Mouse (Mus musculus) hematopoietic stem cell, adult 5-6 weeks (primary cell): ENCODE results near the gene Dnajc6. TPM values are rescaled to one million over a fixed set of nuclear protein-coding genes. Genes with fewer than 3 reads are reported as not detected.
A peak's percentile ranks its signal among the peaks of the same experiment; 100 is the strongest.

ENCODE experiments used
- ATAC-seq, 2 experiments: fragments of 125-278 bp in 1 of 2; replicated peaks in 1 of 2; 2 replicates each; pipeline ENCODE4 v1.8.0; 2016 to 2017; ENCODE audit warnings: inconsistent platforms in 2 of 2, mild to moderate bottlenecking in 2 of 2, moderate number of reproducible peaks in 2 of 2, low read depth in 1 of 2, moderate TSS enrichment in 1 of 2; ENCODE audit not compliant: low FRiP score in 2 of 2, poor library complexity in 2 of 2, severe bottlenecking in 2 of 2, insufficient read depth in 1 of 2, low TSS enrichment in 1 of 2
- total RNA-seq: library from RNA; stranded (forward); fragments of 172-1452, 232-1000 nt; gene quantifications from 2 replicates; pipeline ENCODE4 v1.2.3, GENCODE M21; 2017

The Dnajc6 gene
- total RNA-seq, 1 experiment from 2014 or later = 42.5 TPM

- no peak for ATAC-seq
Measured at GRCm38 (mm10) chr4:101585455-101586184, 89.2 kb downstream of the Dnajc6 start.

GRCm38 (mm10) chr4:101588932-101589331 is 92.5 kb downstream of the Dnajc6 start:
- no peak for ATAC-seq

- no peak for ATAC-seq
Measured at GRCm38 (mm10) chr4:101589771-101590170, 93.3 kb downstream of the Dnajc6 start.

GRCm38 (mm10) chr4:101591400-101591799 is 95.0 kb downstream of the Dnajc6 start:
- ATAC-seq = no peak

- no peak for ATAC-seq
Measured at GRCm38 (mm10) chr4:101592466-101592865, 96.0 kb downstream of the Dnajc6 start.

GRCm38 (mm10) chr4:101601758-101602157 is 105.3 kb downstream of the Dnajc6 start:
- peak; percentile 66 to 71; a peak in 2 of 4 replicates for ATAC-seq

GRCm38 (mm10) chr4:101603635-101604034 is 107.2 kb downstream of the Dnajc6 start:
- ATAC-seq = no peak

GRCm38 (mm10) chr4:101616520-101616919 is 120.1 kb downstream of the Dnajc6 start:
- ATAC-seq = no peak

GRCm38 (mm10) chr4:101617742-101618141 is 121.3 kb downstream of the Dnajc6 start:
- no peak for ATAC-seq

- ATAC-seq = no peak
Measured at GRCm38 (mm10) chr4:101620206-101620605, 123.8 kb downstream of the Dnajc6 start.

GRCm38 (mm10) chr4:101621241-101621640 is 124.8 kb downstream of the Dnajc6 start:
- no peak for ATAC-seq

- ATAC-seq = no peak
Measured at GRCm38 (mm10) chr4:101625278-101625677, 128.8 kb downstream of the Dnajc6 start.

GRCm38 (mm10) chr4:101635596-101635995 is 139.1 kb downstream of the Dnajc6 start:
- no peak for ATAC-seq

GRCm38 (mm10) chr4:101637472-101637871 is 141.0 kb downstream of the Dnajc6 start:
- ATAC-seq = no peak

- ATAC-seq = no peak
Measured at GRCm38 (mm10) chr4:101640631-101641030, 144.2 kb downstream of the Dnajc6 start.

GRCm38 (mm10) chr4:101642708-101643107 is 146.3 kb downstream of the Dnajc6 start:
- no peak for ATAC-seq

GRCm38 (mm10) chr4:101643216-101643615 is 146.8 kb downstream of the Dnajc6 start:
- ATAC-seq = no peak

- ATAC-seq = no peak
Measured at GRCm38 (mm10) chr4:101646857-101647195, 150.4 kb downstream of the Dnajc6 start.

- ATAC-seq = peak; percentile 89 to 90
Measured at GRCm38 (mm10) chr4:101647196-101647905, 150.9 kb downstream of the Dnajc6 start, which contains the start of gene Leprot. Gene Leprot, plus strand, starts transcription at chr4:101647718.
